Mouse (Mus musculus): ENCODE measurements around the gene Csnk2a1.
"Not testable (repeated sequence)": the region's sequence is repeated elsewhere in the genome, so short reads cannot be mapped to it uniquely, and the experiment has no call there.

Gene Csnk2a1

DNA sequence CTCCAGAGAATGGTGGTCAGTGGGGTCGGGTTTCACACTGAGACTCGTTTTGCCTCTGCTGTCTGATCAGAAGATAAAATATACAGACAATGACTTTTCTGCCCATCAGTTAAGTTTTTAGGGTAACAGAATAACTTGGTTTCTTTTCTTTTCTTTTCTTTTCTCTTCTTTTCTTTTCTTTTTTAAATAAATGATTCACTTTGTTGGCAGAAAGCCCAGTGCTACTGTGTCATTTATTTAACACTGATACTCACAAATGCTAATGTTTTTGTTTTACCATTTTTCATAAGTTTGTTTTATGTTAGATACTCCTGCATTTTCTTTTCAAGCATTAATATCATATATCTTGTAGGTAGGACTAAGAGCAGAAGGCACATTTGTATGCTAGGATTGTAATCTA, 13.9 kb downstream of the Csnk2a1 start:
- DNase-seq = no peak

DNA sequence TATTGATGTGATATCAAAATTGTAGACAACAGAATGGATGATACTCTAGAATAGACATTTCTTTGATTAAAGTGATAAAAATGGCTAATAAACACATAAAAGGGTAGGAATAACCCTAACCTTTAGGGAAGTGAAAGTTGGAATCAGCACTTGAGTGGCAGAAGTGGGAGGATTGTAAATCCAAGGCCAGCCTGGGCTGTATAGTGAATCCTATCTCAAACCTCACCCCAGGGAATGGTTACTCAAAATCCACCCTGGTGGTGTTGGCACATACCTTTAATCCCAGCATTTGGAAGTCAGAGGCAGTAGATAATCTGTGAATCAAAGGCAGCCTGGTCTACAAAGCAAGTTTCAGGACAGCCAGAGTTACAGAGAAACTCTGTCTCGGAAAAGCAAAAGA, 20.6 kb downstream of the Csnk2a1 start:
- no peak for DNase-seq

DNA sequence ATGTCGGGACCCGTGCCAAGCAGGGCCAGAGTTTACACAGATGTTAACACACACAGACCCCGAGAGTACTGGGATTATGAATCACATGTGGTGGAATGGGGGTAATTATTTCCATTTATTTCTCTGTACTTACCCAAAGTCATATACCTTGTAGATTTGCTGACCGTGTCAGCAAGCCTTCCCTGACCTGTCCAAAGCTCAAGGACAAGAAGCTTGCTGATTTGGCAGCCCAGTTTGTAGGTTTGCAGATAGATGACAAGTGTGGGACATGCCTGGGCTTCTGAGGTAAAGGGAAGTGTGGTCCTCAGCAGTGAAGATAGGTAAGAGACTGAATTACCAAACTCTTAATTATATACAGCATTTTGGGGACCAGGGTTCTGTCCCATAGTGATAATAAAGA, 23.9 kb downstream of the Csnk2a1 start:
- no peak for DNase-seq

DNA sequence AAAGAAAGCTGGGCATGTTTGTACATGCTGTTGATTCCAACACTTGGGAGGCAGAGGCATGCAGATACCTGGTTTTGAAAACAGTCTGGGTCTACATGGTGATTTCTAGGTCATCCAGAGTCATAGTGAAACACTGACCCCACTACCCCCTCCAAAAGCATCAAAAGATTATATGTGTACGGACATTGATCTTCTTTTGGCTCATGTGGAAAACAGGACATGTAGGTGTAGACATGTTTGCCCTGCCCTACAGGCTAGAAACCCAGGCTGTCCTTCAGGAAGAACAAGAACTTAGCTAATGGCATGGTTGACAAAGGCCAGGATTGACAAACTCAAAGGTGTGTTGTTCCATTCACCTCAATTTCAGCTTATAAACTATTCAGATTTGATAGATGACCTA, 33.1 kb downstream of the Csnk2a1 start:
- no peak for DNase-seq

DNA sequence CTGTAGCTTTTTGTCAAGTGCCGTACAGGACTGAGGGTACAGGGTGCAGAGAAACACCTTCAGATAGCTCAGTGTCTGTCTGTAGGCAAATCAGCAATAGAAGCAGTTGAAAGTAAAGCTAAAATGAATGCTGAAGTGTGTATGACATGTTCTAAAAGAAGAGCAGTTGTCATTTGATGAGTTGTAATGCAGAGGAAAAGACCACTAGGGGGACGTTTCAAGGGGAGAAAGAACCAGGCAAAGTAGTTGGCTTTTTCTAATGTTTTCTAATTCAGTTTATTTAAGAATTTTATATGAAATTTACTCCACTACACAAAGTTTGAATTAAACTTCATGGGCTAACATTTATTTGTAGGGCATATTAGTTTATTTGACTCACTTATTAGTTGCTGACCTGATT, 47.0 kb downstream of the Csnk2a1 start:
- no peak for DNase-seq

DNA sequence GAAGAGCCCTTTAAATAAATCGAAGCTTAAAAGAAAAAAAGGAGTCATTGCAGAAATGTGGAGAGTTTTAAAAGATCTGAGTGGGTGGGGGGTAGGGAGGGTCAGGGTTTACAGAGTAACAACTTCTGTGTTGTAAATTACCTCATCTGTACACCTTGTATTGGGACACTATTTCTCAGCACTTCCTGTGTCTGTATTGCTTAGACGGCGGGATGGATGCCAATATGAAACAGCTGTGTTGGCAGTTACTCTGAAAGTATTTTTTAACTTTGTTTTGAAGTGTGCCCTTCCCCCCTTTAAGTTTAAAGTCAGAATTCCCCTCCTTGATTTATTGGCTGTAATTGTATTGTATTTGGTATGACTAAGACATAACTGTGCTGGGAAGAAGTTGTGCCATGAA, 54.8 kb downstream of the Csnk2a1 start:
- DNase-seq = no peak

DNA sequence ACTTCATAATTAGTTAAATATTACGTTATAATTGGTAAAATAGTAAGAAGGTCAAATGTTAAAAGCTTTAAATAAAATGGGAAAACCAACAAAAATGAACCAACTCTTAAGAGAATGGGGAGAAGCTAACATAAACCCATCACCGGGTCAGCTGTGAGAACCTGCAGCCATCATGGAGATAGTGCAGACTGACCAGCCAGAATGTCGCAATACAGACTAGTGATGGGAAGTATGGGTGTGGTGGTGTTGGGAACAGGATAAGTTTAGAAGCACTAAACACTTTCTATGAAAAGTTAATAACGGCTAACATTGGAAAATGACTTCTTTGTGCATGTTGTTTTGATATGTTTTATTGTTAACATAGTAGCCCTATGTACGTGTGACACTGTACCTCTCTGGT, 60.9 kb downstream of the Csnk2a1 start:
- DNase-seq = no peak

DNA sequence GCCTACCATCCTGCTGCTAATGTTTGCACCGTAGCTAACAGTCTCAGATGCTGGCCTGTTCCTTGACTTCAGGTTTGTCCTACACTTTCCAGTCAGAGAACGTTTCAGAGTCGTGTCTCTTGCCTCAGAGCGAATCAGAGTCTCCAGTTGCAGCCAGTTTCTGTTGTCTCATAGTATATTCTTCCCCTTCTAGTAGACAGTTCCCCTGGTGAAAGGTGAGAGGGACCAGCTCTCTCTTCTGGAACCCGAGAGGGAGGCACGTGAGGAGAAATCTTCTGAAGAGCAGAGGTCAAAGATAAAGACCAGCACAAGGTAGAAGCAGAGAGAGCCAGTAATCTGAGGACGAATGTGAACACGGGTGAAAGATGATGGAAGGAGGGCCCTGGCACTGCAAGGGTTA, 61.4 kb downstream of the Csnk2a1 start:
- no peak for DNase-seq

DNA sequence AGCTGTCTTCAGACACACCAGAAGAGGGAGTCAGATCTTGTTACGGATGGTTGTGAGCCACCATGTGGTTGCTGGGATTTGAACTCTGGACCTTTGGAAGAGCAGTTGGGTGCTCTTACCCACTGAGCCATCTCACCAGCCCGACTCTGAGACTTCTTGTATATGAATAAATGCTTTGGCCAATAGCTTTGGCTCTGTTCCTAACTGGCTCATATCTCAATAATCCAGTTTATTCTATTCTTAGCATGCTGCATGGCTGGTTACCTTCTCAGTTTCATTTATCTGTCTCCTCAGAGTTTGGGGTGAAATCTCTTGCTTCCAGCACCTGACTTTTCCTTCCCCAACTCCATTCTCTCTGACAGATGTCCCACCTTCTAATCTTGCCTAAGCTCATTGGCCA, 63.0 kb downstream of the Csnk2a1 start:
- not testable (repeated sequence) for DNase-seq

DNA sequence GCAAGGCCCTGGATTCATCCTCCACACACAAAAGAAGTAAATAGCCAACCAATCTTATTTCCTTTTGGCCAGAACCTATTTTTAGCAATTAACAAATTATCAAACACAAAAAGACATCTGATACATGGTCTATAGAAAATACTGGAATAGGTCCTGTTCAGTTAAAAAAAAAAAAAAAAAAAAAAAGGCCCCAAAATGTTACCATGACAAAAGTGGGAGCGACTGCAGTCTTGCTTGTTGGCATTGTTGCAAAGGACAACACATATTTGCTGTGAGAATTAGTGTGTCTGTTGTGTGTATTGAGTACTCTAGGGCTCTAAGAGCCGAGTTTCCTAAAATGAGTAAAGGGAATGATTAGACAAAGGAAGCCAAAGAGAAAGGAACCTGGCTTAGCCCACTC, 65.8 kb downstream of the Csnk2a1 start:
- no peak for DNase-seq

DNA sequence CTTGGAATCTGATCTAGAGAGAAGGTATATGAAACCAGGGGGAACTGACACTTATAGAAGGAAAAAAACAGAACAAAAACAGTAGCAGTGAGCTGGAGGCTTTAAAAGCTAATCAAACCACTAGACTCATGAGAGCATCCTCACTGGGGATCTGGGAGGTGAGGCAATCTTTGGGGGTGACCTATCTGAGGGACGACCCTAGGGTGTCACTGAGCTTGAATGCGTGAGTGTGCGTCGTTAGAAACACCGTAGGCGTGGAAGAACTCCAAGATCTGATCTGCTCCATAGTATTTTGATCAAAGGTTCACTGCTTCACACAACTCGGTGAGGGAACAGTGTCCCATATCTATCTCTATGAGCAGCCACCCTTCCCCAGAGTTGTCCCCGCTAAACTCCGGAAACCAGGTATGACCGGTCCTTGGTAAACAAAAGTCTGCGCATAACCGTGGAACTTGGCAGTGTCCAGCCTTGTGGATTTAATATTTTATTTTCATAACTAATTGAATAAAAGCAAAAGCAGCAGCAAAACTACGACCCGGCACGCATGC, 66.6 kb downstream of the Csnk2a1 start:
- DNase-seq = no peak

DNA sequence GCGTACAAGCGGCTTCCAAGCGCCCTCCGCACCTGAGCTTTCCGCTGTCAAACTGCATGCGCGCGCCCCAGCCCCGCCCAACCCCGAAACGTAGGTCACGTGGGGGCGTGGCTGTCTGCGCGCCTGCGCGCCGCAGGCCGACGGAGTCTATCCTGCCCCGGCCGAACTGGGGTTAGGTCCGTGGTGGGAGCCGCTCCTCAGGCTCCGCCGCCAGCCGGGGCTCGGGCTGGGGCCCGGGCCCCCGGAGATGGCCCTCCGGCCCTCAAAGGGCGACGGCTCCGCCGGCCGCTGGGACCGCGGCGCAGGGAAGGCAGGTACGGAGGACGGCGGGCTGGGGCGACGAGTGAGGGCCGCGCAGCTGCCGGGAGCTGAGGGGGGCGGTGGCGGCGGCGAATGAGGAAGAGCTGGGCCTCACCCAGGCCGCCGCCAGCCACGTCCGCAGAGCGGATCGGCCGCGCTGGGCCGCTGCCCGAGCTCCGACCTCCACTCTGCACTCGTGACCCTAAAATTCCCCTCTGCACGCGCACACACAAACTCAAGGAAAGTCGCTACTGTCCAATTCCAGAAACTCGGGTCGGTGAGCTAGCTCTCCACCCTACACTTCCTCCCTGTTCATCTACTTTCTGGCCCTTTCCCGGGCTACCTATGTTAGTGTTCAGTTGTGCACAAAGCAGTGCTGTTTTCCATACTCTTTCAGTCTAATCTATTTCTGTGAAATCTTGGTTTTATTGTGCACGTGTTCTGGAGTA, 67.3 kb downstream of the Csnk2a1 start, which contains the start of gene Tbc1d20:
Gene Tbc1d20, plus strand, starts transcription at position 102 of the 749 bp plus-strand sequence.
- peak; percentile 94 for DNase-seq

DNA sequence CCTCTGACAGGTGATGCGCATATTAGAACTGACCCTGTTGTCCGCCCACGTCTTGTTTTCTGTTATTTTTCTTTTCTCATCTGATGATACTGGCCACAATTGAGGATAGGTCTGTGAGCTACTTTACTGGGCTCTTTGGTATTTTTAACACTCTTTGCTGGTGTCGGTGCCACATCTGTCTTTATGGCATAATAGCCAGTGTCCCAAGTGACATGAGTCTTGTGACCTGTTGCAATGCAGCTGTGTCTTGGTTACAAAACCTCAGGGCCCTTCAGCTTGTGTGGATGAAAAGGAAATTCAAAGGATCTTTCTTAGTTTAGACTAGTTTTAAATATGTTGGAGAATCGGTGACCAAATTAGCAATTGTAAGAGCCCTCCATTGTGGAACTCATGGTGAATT, 67.9 kb downstream of the Csnk2a1 start:
- no peak for DNase-seq

DNA sequence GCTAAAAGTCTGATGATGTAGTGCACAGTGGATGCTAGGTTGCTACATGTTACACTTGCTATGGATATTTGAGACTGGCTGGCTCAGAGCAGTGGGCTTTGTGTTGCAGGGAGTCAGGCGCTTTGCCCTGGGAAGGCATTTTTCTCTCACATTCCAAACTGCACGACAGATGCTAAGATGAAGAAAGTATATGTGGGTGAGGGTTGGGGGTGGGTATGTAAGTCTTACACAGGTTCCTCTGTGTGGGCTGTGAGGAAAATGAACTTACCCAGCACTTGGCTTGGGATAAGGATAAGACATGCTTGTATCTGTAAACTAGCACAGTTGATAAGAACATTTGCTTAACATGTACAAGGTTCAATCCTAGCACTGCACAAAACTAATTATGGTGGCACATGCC, 76.2 kb downstream of the Csnk2a1 start:
- DNase-seq = no peak

DNA sequence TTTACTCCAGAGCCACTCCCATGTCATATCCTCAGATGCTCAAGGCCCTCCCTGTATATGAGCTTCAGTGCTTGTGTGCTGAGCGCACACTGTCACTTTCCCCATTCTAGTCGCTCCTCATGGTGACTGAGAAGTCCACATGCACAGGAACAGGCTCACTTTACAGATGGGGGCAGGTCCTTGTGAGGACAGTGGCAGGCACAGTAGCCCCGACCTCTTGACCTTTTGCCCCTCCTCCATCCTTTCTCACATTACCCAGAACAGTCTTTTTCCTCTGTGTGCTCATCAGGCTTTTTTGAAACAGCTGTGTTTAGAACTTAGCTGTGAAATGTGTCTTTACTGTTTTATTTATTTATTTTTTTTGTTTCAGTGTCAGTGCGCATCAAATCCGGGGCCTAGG, 77.1 kb downstream of the Csnk2a1 start:
- no peak for DNase-seq

DNA sequence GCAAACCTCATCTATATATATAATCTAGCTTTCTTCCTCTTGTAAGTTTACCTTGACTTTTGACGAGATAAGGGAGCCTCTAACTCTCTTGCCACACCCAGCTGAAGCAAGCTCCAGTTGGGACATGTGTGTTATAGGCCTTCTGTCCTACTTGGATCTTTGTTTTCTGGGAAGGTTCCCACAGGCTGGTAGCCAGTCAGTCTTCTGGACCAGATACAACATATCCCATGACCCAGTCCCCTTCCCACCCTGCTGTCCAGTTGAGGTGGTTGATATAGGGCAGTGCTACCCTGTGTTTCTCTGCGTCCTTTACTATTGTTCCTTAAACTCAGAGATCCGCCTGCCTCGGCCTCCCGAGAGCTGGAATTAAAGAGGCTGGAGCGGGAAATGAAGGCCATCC, 78.8 kb downstream of the Csnk2a1 start:
- DNase-seq = no peak

DNA sequence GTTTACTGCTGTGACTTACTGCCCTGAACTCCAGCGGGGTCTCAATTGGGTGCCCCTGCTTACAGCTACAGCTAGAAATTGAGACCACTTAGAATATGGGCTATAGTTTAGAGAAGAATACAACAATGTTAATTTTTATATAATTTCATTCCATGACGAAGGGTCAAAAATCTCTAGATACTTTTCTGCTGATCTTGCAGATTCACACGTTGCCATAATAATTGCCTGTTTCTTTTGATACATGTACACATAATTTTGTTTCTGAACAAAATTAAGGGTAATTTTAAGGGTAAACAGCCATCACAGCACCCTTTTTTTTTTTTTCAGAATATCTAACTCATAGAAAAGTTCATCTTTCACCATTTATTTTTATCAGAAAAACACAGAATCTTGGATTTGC, 80.5 kb downstream of the Csnk2a1 start:
- no peak for DNase-seq

DNA sequence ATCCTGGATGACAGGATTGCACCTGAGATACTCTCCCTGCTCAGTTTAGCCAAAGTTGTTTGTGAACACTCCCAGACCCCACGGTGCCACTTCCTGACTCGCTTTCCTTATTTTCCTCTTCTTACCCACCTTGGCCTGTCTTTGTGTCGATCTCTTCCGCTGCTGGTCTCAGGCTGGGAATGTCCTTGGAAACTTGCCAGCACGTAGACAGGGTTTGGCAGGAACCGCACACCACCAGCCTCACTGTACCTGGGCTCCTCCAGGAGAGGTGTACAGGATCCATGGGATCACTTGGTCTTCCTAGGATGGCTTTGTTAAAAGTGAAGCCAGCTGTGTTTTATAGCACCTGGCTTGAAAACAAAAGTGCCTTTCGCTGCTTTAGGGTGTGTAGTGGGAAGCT, 86.4 kb downstream of the Csnk2a1 start:
- DNase-seq = no peak

DNA sequence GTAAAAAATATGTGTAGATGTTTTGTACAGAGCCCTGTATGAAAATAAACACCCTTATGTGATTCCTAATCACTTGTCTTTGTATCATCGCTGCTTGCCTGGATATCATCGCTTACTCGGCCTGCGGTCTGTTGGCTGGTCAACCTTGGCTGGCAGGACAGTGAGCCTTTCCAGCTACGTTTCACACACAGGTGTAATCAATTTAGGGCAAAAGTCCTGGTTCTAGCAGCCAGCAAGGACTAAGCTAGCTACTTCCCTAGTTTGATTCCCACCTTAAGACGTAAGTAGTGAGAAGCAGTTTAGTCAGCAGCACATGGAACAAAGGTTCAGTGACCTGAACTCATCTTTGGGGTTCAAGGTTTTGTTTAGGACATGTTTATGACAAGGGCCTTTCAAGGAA, 87.3 kb downstream of the Csnk2a1 start:
- DNase-seq = no peak

DNA sequence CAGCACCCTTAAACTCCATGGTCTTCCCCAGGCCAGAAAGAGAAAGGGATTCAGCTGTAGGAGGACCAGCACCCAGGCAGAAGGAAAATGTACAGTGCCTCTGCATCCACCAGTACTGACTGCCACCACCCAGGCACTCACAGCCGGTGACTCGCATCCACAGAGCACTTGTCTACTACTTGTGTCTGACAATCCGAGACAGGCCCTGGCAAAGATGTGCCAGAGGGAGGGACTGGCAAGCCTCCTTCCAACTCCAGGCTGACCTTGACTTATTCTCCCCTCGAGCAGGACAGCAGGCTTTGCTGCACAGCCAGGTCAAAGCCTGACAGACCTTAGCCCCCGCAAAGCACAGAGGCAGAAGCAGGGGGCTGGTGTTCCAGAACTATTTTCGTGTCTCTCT, 90.4 kb downstream of the Csnk2a1 start:
- DNase-seq = no peak

DNA sequence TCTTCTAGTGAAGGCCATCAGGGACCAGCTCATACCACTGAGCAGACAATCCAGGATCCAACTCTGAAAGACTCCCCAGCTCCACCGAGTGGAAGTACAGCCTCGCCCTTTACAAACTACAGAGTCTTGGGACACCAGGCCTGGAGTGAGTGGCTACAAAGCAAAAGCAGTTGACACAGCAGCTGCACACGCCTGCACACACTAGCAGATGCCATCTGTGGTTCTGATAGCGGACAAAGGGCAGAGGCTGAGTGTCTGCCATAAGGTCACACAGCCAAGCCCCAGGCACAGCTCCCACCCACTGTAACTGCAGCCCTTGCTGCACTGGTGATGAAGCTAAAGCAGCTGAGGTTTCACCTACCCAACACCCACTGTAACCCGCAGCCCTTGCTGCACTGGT, 94.9 kb downstream of the Csnk2a1 start:
- DNase-seq = no peak

DNA sequence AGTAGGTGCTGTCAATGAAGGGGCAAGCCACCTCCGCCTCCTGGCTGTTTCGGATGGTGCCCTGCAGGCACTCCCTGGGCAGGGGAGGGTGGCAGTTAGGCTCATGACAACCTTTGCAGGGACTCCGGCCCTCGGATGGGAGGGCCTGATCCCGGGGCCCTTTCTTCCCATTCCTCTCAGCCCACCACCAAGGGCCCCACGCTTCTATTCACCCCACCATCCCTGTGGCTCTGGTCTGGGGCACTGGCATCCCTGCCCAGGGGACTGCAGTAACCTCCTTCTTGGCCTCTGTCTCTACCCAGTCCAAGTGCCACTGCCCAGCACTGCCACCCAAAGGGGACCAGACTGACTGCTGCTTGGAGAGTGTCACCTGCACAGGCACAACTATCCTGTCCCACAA, 95.6 kb downstream of the Csnk2a1 start:
- no peak for DNase-seq

DNA sequence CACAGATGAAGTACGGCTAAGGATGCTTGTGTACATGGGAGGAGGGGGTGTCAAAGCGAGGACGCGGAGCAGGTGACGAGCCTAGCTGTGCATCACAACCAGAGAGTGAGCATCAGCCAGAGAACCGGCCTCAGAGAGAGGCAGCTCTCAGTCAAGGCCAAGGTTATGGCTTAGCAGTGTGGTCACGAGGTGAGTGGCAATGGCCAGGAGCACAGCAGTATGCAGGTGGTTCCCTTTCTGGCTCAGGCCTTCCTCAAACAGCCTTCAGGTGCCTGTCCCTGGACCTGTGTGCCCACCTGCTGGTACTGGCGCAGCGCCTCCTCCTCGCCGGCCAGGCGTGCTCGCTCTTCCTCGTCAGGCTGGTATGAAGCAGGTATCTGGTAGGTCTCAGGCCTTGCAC, 97.3 kb downstream of the Csnk2a1 start:
- DNase-seq = no peak

DNA sequence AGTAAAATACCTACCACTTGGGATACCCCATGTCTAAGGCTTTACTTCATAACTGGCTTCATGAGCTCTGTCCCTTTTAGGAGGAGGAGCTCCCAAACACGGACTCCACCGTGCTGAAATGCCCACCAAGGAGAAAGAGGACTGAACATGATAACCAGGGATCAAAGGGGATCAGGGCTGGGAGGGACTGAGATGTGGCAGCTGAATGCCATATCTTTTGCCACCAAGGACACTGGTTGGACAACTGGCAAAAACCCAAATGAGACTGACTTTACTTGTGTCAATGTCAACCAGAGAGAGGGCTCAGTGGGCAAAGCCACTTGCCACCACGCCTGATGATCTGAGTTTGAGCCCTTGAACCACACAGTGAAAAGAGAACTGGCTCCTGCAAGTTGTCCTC, 98.2 kb downstream of the Csnk2a1 start:
- DNase-seq = no peak

DNA sequence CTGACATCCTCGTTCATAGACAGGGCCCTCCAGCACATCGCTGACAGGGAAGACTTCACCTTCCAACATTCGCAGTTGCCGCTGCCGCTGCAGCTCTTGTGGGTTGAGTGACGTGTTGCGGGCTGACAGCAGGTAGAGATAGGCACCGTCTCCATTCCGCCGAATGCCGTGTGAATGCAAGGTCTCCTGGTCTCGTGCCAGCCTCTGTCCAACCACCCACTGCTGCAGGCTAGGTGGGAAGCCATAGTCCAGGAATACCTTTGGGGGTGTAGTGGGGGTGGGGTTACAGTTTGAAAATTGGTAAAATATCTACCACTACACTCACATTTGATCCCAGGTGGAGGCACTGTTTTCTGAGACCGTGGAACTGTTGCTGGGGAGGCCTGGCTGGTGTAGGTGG, 99.5 kb downstream of the Csnk2a1 start:
- no peak for DNase-seq
